Mouse (Mus musculus): ENCODE results near the gene Skiv2l.

- no peak for TF ChIP-seq POLR2A (IDR thresholded peaks at IDR 0.05; ENCODE audit: extremely low read depth, insufficient read depth, low read length)
- no peak for TF ChIP-seq CTCF (IDR thresholded peaks at IDR 0.05; ENCODE audit: low read depth, low read length)
These were observed 10.5 kb upstream of the Skiv2l start for GRCm38 (mm10) chr17:34860514-34860913.
